Mouse (Mus musculus) forebrain, embryonic 15.5 days (tissue): Measurements from ENCODE around the gene Elovl5. TPM values are rescaled to one million over a fixed set of nuclear protein-coding genes. Genes with fewer than 3 reads are reported as not detected.

Experiments used
- ATAC-seq: fragments of 200-750 bp; cut with Nextera tagmentation; replicated peaks from 2 replicates; pipeline ENCODE4 v1.8.0; 2017; ENCODE audit warnings: mild to moderate bottlenecking, moderate TSS enrichment, moderate library complexity
- H3K27ac ChIP-seq: fragments of 300-500 bp; sonication (generic); replicated peaks from 2 replicates; pipeline ENCODE4 v1.5.1; 2015; ENCODE audit warnings: mild to moderate bottlenecking, inconsistent platforms
- H3K27me3 ChIP-seq: fragments of 300-500 bp; sonication (generic); 2 replicates; pipeline ENCODE4 v1.6.1; 2015; ENCODE audit warnings: inconsistent platforms
- H3K36me3 ChIP-seq: fragments of 300-500 bp; sonication (generic); 2 replicates; pipeline ENCODE4 v1.6.1; 2015; ENCODE audit warnings: mild to moderate bottlenecking, inconsistent platforms
- H3K4me1 ChIP-seq: fragments of 300-500 bp; sonication (generic); 2 replicates; pipeline ENCODE4 v1.6.1; 2015; ENCODE audit warnings: inconsistent platforms
- H3K4me2 ChIP-seq: fragments of 300-500 bp; sonication (generic); replicated peaks from 2 replicates; pipeline ENCODE4 v1.6.1; 2015; ENCODE audit warnings: mild to moderate bottlenecking, inconsistent platforms
- H3K4me3 ChIP-seq: fragments of 300-500 bp; sonication (generic); 2 replicates; pipeline ENCODE4 v1.5.1; 2015; ENCODE audit warnings: mild to moderate bottlenecking, inconsistent platforms
- H3K9ac ChIP-seq: fragments of 300-500 bp; sonication (generic); replicated peaks from 2 replicates; pipeline ENCODE4 v1.6.1; 2015; ENCODE audit warnings: mild to moderate bottlenecking, inconsistent platforms
- H3K9me3 ChIP-seq: fragments of 300-500 bp; sonication (generic); 2 replicates; pipeline ENCODE4 v1.6.1; 2016; ENCODE audit warnings: inconsistent platforms
- WGBS: fragments of 180-500 bp; shearing (Covaris S2); methylation state at CpG from one replicate; pipeline ENCODE4 v1.1.7; 2015; ENCODE audit warnings: mixed read lengths; 5-methylcytosine and 5-hydroxymethylcytosine counted together
- polyA plus RNA-seq: library from polyadenylated mRNA; unstranded; fragments of >200 nt; fragmentation: Nextera tagmentation; extraction: Ambion mirVana; gene quantifications from 2 replicates; pipeline ENCODE4 v1.2.1, GENCODE M21; 2015

Gene Elovl5
- 60.4 and 66.3 TPM in 2 replicates for polyA plus RNA-seq

DNA sequence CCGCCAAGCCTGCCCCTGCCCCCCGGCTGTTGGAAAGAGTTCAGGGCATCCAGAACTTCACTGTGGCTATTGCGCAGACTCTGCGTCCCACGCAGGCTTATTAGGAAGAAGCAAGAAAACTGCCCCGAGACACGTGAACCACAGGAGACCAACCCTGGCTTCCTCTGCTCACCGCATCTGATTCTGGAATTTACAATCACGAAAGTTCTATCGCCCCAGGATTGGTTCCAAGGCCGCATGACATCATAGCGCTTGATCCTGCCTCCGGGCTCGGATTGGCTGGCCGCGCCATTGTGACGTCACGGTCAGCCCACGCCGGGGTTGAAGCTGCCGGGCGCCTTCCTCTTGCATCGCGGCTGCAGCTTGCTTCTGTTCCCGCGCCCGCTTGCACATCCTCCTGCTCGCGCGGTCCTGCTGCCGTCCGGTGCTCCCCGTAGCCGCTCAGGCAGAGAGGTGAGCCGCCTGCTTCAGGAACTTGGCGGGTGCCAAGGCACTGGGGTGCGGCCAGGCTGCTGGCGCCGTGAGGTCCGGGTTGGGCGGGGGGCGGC is at the start of gene Elovl5:
Gene Elovl5 (plus strand): TSS at position 291 of the 548 bp plus-strand sequence.
- under 1% methylated on average over 42 of the region's 42 CpGs for WGBS
- Histone ChIP-seq H3K36me3 (no peaks in the 10 kb centered on the region), H3K4me2 (peak within 1 kb of the TSS; percentile 73), H3K9ac (peak within 1 kb of the TSS; percentile 79), H3K4me1 (peaks cover 21% of the 10 kb centered on the region), H3K9me3 (no peaks in the 10 kb centered on the region), H3K27me3 (no peaks in the 10 kb centered on the region), H3K27ac (peak within 1 kb of the TSS; percentile 93), H3K4me3 (peak within 1 kb of the TSS; percentile 81)
- ATAC-seq, result peak; percentile 95

DNA sequence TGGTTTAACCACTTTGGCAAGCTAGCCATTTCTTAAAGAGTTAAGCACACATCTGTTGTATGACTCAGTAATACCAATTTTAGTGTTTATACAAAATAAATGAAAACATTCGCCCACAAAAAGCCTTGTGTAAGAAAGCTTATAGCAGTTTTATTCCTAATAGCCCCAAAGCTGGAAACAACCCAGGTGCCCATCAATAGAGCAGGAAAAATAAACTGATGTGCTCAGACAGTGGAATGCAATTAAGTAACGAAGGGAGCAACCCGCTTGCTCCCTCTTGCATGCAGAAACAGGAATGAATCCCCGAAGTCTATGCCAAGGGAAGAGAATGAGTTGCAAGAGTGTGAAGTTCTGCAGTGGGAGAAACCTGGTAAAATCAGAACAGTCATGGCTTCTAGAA is 25.7 kb upstream of the Elovl5 start:
- ATAC-seq, result no peak
- H3K4me3 ChIP-seq, result no peak overlapping the region
- H3K4me1 ChIP-seq, result no peaks in the 10 kb centered on the region
- H3K36me3 ChIP-seq, result no peaks in the 10 kb centered on the region
- H3K27me3 ChIP-seq, result no peaks in the 10 kb centered on the region
- no peak overlapping the region for H3K9ac ChIP-seq
- no peak overlapping the region for H3K27ac ChIP-seq
- H3K4me2 ChIP-seq, result no peak overlapping the region
- H3K9me3 ChIP-seq, result no peaks in the 10 kb centered on the region
- WGBS, result 45% methylated on average over 4 of the region's 4 CpGs

DNA sequence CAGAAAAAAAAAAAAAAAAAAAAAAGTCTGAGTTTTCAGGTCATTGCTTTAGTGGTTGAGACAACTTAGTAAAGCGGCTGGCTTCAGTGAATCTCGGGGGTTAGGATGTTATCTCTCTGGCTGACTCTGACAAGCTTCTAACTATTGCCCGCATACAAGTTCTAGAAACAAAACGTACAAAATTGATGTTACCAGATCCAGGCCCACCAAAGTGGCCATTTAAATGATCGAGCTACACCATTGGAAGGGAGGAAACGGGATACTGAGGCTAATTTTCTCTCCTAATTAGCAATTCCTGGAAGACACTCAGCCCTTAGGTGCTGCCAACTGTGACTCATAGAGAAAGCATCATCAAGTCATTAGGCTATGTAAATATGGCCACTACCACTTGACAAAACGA is 18.6 kb upstream of the Elovl5 start:
- Histone ChIP-seq H3K27ac (no peak overlapping the region), H3K4me1 (0 out of 2 replicates have a peak, but pooled peaks cover 3% of the 10 kb centered on the region), H3K36me3 (no peaks in the 10 kb centered on the region), H3K9me3 (no peaks in the 10 kb centered on the region), H3K9ac (no peak overlapping the region), H3K27me3 (no peaks in the 10 kb centered on the region), H3K4me3 (no peak overlapping the region), H3K4me2 (no peak overlapping the region)
- no peak for ATAC-seq
- 57% methylated on average over 7 of the region's 7 CpGs for WGBS

DNA sequence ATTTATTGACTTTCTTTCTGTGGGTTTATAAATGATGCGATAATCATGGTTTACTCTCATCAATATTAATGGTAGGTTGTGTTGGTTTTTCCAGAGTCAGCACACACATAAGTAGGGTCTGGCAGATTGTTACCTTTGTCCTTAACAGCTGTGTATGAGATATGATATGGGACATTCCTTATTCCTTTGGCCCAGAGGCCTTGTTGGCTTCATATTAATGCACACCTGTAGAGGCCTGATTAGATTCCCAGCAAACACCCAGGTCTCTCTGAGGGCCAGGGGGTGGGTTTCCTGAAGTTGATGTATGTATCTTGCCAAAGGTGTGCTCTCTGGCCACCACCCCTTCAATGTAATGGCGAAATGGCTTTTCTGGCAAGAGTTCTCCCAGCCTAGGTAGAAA is 13.0 kb upstream of the Elovl5 start:
- no peak overlapping the region for H3K4me2 ChIP-seq
- no peak overlapping the region for H3K9ac ChIP-seq
- 95% methylated on average over 2 of the region's 2 CpGs for WGBS
- no peaks in the 10 kb centered on the region for H3K4me1 ChIP-seq
- H3K4me3 ChIP-seq, result no peak overlapping the region
- H3K27me3 ChIP-seq, result no peaks in the 10 kb centered on the region
- no peaks in the 10 kb centered on the region for H3K9me3 ChIP-seq
- ATAC-seq, result no peak
- no peaks in the 10 kb centered on the region for H3K36me3 ChIP-seq
- H3K27ac ChIP-seq, result no peak overlapping the region

DNA sequence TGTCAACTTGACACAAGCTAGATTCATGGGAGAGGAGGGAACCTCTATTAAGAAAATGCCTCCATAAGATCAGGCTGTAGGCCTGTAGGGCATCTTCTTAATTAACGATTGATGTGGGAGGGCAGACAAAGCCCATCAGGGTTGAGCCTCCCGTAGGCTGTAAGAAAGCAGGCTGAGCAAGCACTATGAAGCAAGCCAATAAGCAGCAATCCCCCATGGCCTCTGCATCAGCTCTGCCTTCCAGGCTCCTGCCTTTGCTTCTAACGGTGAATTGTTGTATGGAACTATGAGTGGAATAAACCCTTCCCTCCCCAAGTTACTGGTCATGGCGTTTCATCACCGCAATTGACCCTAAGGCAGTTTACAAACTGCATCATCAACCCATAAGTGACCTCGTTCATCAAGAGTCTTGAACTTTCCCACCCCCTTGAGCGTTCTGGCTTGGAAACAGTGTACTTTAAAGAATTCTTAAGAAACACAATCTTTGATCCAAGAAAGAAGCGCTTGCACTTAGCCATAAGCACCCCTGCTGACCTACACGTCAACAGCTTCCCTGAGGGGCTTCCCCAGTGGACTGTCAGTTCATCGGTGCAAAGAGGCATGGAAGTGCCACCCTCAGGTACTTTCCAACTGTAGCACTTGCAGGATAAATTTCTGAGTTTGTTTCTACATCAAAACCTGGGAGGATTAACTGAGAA is 7.4 kb upstream of the Elovl5 start:
- Histone ChIP-seq H3K4me2 (peak overlapping the region; percentile 66), H3K9me3 (no peaks in the 10 kb centered on the region), H3K4me3 (peak overlapping the region; percentile 65), H3K36me3 (no peaks in the 10 kb centered on the region), H3K27ac (peak overlapping the region; percentile 87), H3K9ac (peak overlapping the region; percentile 78), H3K4me1 (peaks cover 16% of the 10 kb centered on the region), H3K27me3 (no peaks in the 10 kb centered on the region)
- ATAC-seq, result no peak; the same call in 1 of the 2 replicates
- 22% methylated on average over 10 of the region's 10 CpGs for WGBS

DNA sequence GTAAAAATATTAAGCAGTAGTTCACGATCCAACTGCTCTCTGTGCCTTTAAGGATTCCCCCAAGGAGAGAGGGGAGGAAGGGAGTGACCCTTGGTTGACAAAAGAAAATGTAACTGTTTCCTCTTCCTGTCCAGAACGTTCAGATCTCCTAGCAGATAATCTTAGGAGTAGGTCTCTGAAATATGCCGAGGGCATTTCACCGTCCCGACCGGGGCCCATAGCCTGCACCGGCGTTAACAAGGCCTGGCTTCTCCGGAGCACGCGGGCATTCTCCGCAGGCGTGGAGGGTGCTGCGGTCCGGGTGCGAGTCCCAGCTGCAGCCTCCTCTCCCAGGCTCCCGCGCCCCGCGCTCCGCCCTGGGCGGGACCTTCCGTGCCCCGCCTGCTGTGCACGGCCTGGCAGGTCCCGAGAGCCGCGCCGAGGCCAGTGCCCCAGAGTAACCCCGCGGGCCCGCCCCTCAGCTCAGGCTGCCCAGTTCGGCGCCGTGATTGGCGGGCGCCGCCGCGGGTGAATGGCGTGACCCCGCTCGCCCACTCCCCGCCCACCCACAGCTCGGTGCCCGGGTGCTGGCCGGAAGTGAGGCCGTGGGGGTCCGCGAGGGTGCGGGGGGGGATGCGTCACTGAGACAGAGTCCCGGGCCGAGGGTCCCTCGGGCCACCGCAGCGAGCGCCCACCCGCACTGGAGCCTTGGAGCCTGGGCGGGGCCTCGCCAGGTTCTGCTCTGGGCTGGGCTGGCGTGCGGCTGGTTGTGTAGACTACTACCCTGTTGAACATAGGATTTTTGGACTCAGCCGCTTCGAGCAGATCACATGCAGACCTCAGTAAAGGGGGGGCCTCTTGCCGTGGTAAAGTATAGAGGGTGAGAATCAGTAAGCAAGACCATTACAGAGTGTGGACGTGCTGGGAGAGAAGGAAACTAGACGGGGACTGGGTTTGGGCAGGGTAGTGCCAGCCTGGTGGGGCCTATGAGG is 6.6 kb upstream of the Elovl5 start:
- H3K27me3 ChIP-seq, result no peaks in the 10 kb centered on the region
- peak overlapping the region; percentile 87 for H3K27ac ChIP-seq
- WGBS, result under 1% methylated on average over 68 of the region's 68 CpGs
- H3K4me2 ChIP-seq, result peak overlapping the region; percentile 66
- H3K4me3 ChIP-seq, result peak overlapping the region; percentile 65
- peak; percentile 96 for ATAC-seq
- H3K4me1 ChIP-seq, result peaks cover 16% of the 10 kb centered on the region
- H3K9me3 ChIP-seq, result no peaks in the 10 kb centered on the region
- H3K9ac ChIP-seq, result peak overlapping the region; percentile 78
- no peaks in the 10 kb centered on the region for H3K36me3 ChIP-seq

DNA sequence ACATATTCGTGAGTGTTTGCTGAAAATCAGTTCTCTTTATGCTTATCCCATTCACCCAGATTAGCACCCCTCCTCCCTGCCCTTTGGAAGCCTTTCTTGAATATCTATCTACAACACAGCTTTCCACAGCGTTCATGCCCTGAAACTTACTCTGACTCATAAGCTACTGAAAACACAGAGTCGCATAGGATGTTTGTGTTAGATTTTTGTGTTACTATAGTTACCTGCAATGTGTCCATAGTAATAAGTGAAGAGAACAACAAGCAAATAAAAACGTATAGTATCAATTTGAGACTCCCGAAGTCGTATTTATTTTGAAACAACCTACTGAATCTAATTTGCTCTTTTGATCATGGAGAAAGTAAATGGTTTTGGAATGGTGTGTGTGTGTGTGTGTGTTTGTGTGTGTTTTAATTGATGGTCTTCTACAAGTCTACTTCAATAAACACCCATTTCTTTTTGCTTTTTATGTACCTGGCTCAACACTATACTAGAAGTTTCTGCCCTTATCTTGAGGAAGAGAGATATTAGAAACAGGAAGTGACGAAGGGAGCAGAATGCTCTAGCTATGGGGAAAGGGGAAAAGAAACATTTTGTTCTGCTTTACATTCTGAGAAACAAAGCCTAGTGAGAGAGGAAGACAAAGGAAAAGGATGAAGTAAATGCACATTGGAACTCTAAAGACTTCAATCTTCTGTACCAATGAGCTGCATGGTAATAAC is 5.5 kb upstream of the Elovl5 start:
- ATAC-seq, result no peak
- no peaks in the 10 kb centered on the region for H3K27me3 ChIP-seq
- peak overlapping the region; percentile 66 for H3K4me2 ChIP-seq
- no peaks in the 10 kb centered on the region for H3K9me3 ChIP-seq
- H3K36me3 ChIP-seq, result no peaks in the 10 kb centered on the region
- peak overlapping the region; percentile 65 for H3K4me3 ChIP-seq
- H3K9ac ChIP-seq, result no peak overlapping the region
- WGBS, result 51% methylated on average over 7 of the region's 7 CpGs
- no peak overlapping the region for H3K27ac ChIP-seq
- peaks cover 18% of the 10 kb centered on the region for H3K4me1 ChIP-seq

DNA sequence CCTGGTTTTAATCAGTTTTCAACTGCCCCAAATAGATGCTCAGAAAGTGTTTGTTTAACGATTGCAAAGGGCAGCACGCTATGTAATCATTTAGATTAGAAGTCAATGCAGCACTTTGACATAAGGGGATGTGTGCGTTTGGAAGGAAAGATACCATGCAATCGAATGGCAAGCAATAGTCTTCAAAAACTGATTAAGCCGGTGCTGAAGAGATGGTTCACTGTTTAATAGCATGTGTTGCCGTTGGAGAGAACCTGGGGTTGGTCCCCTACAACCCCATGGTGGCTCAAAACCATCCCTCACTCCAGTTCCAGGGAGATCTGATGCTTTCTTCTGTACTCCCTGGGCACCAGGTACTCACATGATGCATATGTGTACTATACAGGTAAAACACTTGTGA is 4.9 kb upstream of the Elovl5 start:
- Histone ChIP-seq H3K9ac (no peak overlapping the region), H3K27me3 (no peaks in the 10 kb centered on the region)
- WGBS, result 78% methylated on average over 6 of the region's 6 CpGs

DNA sequence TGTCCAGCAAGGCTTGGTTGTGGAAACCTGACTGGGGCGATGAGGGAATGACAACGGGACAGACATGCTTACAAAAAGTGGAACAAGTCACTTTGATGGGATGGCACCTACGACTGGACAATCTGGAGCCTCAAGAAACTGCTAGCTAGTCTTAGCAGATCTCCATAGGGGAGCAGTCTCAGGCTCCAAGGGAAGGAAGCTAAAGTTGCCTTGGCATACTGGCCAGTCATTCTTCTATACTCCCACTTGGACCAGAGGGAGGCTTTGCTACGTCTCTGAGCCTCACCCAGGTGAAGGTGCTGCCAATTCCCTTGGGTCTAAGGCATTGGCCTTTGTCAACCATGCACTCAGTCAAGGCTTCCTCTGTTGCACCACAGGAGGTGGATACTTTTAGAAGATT is 2.5 kb upstream of the Elovl5 start:
- Histone ChIP-seq H3K27me3 (no peaks in the 10 kb centered on the region), H3K36me3 (no peaks in the 10 kb centered on the region), H3K9me3 (no peaks in the 10 kb centered on the region), H3K9ac (no peak overlapping the region), H3K4me2 (no peak overlapping the region), H3K4me3 (no peak overlapping the region), H3K27ac (no peak overlapping the region), H3K4me1 (peaks cover 35% of the 10 kb centered on the region)
- no peak for ATAC-seq
- WGBS, result 68% methylated on average over 4 of the region's 4 CpGs

More for the DNA sequence above, 4.9 kb upstream of the Elovl5 start:
- Histone ChIP-seq H3K27ac (no peak overlapping the region), H3K9me3 (no peaks in the 10 kb centered on the region), H3K36me3 (no peaks in the 10 kb centered on the region), H3K4me2 (no peak overlapping the region), H3K4me1 (peaks cover 20% of the 10 kb centered on the region), H3K4me3 (no peak overlapping the region)
- no peak for ATAC-seq

DNA sequence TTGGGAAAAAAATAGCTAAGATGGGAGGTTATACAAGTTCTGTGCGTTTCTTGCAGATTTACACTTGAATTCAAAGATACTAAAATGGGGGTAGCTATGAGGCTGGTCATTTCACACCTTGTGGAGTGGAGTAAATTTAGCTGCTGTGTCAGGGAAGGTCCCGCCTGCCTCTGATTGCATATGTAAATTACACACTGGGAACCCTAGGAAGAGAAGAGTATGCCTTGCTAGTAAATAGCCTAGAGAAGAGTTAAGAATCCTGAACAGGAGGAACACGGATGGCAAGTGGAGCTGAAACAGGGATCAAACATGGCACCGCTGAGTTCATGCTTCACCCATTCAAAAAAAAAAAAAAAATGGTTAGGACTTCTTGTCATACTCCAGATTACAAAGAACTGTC is 1.4 kb upstream of the Elovl5 start:
- WGBS, result 69% methylated on average over 4 of the region's 4 CpGs
- no peaks in the 10 kb centered on the region for H3K36me3 ChIP-seq
- H3K9me3 ChIP-seq, result no peaks in the 10 kb centered on the region
- no peak overlapping the region for H3K9ac ChIP-seq
- H3K4me1 ChIP-seq, result peaks cover 29% of the 10 kb centered on the region
- H3K27me3 ChIP-seq, result no peaks in the 10 kb centered on the region
- H3K4me2 ChIP-seq, result no peak overlapping the region
- no peak overlapping the region for H3K27ac ChIP-seq
- ATAC-seq, result no peak
- no peak overlapping the region for H3K4me3 ChIP-seq

DNA sequence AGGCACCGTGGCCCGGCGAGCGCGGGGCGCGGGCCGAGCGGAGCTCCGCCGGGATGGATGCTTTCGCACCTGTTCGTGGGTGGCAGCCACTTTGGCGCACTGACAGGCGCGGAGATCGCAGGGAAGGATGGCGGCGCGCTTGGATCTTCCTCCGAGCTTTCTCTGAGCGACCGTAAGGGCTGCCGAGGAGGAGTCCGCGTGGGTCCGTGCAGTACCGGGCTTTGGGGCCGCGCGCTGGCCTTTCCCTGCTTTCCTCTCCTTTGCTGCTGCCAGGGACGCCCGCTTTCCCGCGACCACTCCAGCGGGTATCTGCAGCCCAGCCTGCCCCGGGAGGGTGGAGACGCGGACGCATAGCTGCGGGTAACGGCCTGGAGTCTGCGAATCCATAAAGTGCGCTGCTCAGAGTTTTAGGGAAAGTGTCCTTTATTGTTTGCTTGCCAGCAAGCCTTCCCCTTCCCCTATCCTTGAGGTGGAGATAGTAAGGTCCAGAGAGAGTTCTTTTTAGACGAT is 513 bp downstream of the Elovl5 start:
- Histone ChIP-seq H3K9me3 (no peaks in the 10 kb centered on the region), H3K4me3 (peak overlapping the region; percentile 81), H3K4me2 (peak overlapping the region; percentile 73), H3K27ac (peak overlapping the region; percentile 93), H3K4me1 (peaks cover 21% of the 10 kb centered on the region), H3K36me3 (no peaks in the 10 kb centered on the region), H3K27me3 (no peaks in the 10 kb centered on the region), H3K9ac (peak overlapping the region; percentile 79)
- ATAC-seq, result peak; percentile 73
- under 1% methylated on average over 44 of the region's 45 CpGs for WGBS
